Mouse (Mus musculus): ENCODE results near the gene Tomm5.

DNA sequence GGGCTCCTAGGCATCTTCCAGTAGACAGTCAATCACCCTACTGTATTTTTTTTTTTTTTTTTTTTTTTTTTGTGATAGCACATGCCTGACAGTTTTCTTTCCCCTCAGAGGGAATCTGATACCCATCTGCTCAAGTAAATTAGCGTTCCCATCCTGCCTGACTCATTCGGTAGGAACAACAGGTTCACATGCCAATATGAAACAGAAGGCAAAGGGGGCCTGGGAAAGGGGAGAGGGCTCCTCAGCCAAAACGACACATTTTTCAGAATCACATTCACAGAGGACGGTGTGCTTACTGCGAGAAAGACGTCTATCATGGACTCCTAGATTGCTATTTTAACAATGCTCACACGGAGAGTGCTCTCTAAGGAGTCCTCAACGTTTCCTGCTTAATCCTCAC is 24.4 kb downstream of the Tomm5 start:
- TF ChIP-seq CTCF (IDR thresholded peaks at IDR 0.05; ENCODE audit: low read depth, low read length), result no peak
- TF ChIP-seq POLR2A (IDR thresholded peaks at IDR 0.05; ENCODE audit: extremely low read depth, insufficient read depth, low read length), result no peak
